Mouse (Mus musculus) cerebellum, adult 2 months (tissue): ENCODE measurements at regions not wholly inside any gene's neighbourhood (a gene's known extent, or its start where the extent isn't known, plus 50 kb on each side); places are given as distances from the start of the nearest gene placed in this dataset.

Experiments
- DNase-seq, 2 experiments: peaks; one replicate each; pipeline ENCODE4 v3.0.0; 2021
- H3K27ac ChIP-seq: fragments of 200-500 bp; 2 replicates; pipeline ENCODE4 v1.5.1; 2012; ENCODE audit warnings: low read length, control low read depth, inconsistent platforms; ENCODE audit not compliant: insufficient read depth
- H3K27me3 ChIP-seq: fragments of 200-500 bp; 2 replicates; pipeline ENCODE4 v1.6.1; 2012; ENCODE audit warnings: inconsistent platforms, mild to moderate bottlenecking, low read length, moderate library complexity; ENCODE audit not compliant: control insufficient read depth, insufficient read depth
- H3K4me1 ChIP-seq: fragments of 200-500 bp; 2 replicates; pipeline ENCODE4 v1.6.1; 2011; ENCODE audit warnings: low read length; ENCODE audit not compliant: control insufficient read depth, insufficient read depth
- H3K4me3 ChIP-seq: fragments of 200-500 bp; replicated peaks from 2 replicates; pipeline ENCODE3; 2011; ENCODE audit warnings: mild to moderate bottlenecking, low read depth, low read length, control low read depth; ENCODE audit not compliant: insufficient read depth
- CTCF ChIP-seq: fragments of 200-500 bp; IDR thresholded peaks from 2 replicates; pipeline ENCODE4 v1.5.1; 2011; ENCODE audit warnings: low read depth, mild to moderate bottlenecking, control low read depth, low read length, moderate library complexity, borderline replicate concordance; ENCODE audit not compliant: insufficient read depth
- POLR2A ChIP-seq: fragments of 200-500 bp; IDR thresholded peaks from 2 replicates; pipeline ENCODE4 v1.6.1; 2011; ENCODE audit warnings: low read length, control low read depth, borderline replicate concordance; ENCODE audit not compliant: insufficient read depth
- WGBS: fragments of 180-500 bp; shearing (Covaris S2); methylation state at CpG from one replicate; pipeline ENCODE4 v1.1.7; 2018; 5-methylcytosine and 5-hydroxymethylcytosine counted together

DNA sequence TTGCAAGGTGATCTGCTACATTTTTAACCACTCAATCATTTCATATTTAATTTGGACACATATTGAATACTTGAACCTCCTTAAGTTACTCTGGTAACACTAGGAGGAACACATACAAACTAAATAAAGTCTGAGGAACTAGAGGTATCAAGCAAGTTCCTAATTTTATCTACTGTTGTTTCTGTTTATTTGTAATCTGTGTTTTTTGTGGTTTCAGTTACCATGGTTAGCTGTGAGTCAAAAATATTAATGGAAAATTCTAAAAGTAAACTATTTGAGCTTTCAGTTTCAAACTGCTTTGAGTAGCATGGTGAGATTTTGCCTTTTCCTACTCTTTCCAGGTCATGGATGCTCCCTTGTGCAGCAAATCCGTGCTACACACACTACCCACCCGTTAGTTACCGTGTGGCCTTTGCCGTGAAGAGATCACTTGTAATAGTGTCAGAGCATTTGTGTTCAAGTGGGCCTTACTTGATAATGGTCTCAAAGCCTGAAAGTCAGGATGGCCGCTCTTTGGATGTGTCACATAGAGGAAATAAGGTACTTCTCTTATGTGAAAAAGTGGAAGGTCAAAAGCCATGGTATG is 177.0 kb upstream of the Stt3b start:
- H3K4me1 ChIP-seq = no peaks in the 10 kb centered on the region
- no peak for DNase-seq
- TF ChIP-seq CTCF (no peak), POLR2A (no peak)
- WGBS = 95% methylated on average over 5 of the region's 5 CpGs
- no peak overlapping the region for H3K4me3 ChIP-seq
- no peaks in the 10 kb centered on the region for H3K27me3 ChIP-seq
- H3K27ac ChIP-seq = no peak overlapping the region

DNA sequence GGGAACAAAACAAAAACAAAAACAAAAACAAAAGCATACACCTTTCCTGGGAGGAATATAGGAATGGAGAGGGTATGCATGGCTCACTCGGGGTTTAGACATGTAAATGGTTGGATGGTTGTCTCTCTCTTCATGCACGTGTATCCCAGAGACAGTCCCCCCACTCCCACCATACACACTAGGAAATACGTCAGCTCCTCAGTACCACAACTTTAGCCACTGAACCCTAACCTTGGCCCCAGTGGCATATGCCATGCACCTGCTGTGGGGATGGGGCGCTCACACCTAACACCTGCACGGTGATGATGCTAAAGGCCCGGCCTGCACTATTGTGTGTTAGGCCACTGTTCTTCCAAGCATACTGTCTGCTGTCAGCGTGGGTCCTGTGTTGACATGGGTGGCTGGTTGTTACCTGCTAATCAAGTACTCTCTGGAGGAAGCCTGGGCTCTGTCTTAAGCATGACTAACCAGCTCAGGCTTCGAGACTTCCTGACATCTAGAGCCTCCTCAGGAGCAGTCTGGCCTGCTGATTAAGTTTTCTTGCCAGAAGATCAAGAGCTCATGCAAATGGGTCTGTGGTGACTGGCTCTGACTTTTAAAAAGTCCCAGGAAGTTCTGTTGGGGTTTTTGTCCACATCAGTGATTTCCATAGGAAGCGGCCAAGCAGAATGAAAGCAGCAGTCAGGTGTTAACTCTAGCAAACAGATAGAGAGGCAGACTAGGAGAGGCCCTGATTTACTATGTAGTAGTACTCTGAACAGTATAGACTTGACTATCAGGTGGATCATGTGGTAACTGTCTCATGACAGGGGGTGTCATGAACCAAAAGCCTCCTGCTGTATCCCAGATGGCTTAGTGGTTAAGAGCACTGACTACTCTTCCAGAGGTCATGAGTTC is 178.9 kb upstream of the Stt3b start:
- Histone ChIP-seq H3K4me1 (no peaks in the 10 kb centered on the region), H3K4me3 (no peak overlapping the region), H3K27me3 (no peaks in the 10 kb centered on the region), H3K27ac (no peak overlapping the region)
- TF ChIP-seq POLR2A (no peak), CTCF (no peak)
- no peak for DNase-seq
- WGBS = 71% methylated on average over 9 of the region's 9 CpGs

DNA sequence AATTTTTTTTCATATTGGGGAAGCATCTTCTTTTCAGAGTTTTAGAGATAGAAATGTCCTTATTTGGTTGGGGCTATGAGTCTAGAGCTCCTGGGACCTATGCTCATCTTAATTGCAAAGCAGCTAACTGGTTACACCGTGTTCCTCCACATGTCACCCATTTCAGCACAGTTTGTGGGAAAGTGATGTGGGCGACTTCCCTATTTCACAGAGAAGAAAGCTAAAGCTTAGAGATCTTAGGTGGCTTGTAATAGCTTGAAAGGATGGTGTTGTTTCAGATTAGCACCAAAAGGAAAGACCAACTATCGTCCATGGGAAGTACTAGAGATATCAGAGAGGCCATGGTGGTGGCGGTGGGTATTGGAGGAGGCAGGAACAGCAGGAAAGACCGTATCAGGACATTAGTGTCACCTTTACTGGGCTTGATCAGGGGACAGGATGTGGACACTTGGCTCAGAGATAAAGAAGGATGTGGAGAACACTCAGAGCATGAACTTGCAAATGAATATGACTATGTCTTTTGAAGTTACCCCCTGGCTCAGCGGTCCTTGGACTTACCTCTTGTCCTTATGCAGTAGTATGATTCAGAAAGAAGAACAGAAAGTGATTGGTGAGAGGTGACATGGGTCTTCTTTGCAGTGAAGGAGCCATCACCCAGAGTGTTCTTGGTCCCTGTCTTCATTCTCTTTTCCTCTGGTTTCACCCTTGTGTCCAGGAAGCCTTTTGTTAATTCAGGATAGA is 182.4 kb upstream of the Stt3b start:
- no peak for DNase-seq
- TF ChIP-seq CTCF (no peak), POLR2A (no peak)
- WGBS = 91% methylated on average over 6 of the region's 6 CpGs
- Histone ChIP-seq H3K27me3 (no peaks in the 10 kb centered on the region), H3K4me3 (no peak overlapping the region), H3K27ac (no peak overlapping the region), H3K4me1 (no peaks in the 10 kb centered on the region)

DNA sequence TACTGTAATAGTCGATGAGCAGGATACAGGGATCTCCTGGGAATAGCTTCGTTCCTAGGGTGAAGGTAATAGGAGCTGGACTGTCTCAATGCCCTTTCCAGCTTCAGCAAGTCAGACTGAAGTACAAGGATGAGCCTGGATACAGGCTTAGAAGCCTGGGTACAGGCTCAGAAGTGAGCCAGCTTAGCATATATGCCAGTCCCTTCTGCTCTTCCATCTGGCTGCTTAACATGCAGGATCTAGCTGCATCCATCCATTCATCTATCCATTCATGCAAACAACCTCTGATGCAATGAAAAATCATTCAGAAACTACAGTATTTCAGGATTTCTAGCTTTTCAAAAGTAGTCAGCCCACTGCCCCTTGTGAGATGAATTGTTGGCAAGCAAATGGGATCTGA is 183.5 kb upstream of the Stt3b start:
- H3K27ac ChIP-seq = no peak overlapping the region
- H3K4me1 ChIP-seq = no peaks in the 10 kb centered on the region
- no peak for DNase-seq
- H3K4me3 ChIP-seq = no peak overlapping the region
- TF ChIP-seq POLR2A (no peak), CTCF (no peak)
- WGBS = 79% methylated on average over 2 of the region's 2 CpGs
- no peaks in the 10 kb centered on the region for H3K27me3 ChIP-seq

DNA sequence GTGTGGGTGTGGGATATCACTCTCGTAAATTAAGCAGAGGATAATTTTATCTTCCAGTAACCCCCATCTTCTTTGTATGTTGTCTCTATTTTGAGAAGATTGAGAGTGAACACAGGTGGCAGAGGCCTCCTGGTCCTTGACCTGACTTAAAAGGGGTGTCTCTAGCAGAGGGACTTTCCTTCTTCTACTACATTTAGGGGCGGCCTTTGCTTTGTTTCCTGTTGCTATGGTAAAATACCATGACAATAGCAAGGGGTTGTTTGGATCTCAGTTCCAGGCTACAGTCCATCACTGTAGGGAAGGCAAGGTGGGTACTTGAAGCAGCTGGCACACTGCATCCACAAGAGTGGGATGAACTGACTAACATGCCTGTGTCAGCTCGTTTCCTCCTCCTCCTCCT is 189.3 kb upstream of the Stt3b start:
- DNase-seq = no peak
- no peaks in the 10 kb centered on the region for H3K27me3 ChIP-seq
- WGBS = 61% methylated on average over 3 of the region's 3 CpGs
- no peak overlapping the region for H3K4me3 ChIP-seq
- H3K4me1 ChIP-seq = no peaks in the 10 kb centered on the region
- H3K27ac ChIP-seq = no peak overlapping the region
- no peak for TF ChIP-seq POLR2A
- no peak for TF ChIP-seq CTCF

DNA sequence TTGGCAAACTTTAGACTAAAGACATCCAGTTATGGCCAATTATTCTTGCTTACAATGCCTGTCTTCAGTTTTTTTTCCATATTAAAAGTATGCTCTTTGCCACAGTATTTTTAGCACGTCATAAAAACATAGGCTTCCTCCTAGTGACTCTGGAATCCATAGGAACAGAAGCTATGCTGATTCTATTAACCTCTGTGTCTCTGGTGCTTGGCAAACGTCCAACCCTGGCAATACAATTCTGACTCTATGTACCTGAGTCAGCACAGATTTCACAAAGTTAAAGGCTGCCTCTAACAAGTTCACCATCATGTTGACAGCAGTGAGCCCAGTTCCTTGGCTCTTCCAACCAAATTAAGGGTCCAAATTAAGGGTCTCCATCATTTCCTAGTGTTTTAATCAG is 194.6 kb upstream of the Stt3b start:
- TF ChIP-seq CTCF = no peak
- TF ChIP-seq POLR2A = no peak
- no peak overlapping the region for H3K27ac ChIP-seq
- DNase-seq = no peak
- no peaks in the 10 kb centered on the region for H3K27me3 ChIP-seq
- WGBS = 9% methylated on average over 2 of the region's 2 CpGs
- no peak overlapping the region for H3K4me3 ChIP-seq
- no peaks in the 10 kb centered on the region for H3K4me1 ChIP-seq

DNA sequence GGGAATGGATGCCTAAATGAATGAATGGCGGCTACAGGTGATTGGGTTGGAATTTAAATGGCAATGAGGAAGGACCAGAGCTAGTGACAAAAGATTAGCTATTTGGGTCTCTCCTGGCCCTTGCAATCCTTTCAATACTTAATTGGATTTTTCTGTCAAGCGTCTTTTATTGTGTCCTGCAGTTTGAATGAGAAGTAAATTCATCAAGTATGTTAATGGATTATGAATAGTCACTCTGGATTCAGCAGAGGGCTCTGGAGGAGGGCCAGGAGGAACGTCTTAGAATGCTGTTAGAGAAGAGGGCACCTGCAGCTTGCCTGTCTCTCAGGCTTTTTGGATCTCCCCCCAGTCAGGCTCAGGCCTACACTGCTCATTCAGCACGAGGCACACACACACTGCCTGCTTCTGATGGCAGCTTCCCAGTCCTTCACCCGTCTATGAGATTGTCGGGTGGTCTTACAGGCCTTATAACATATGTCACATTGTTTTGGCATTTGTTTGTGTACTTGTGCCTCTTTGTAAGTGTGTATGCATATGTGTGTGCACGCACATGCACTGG is 197.0 kb upstream of the Stt3b start:
- no peak overlapping the region for H3K4me3 ChIP-seq
- no peak overlapping the region for H3K27ac ChIP-seq
- DNase-seq = no peak
- no peaks in the 10 kb centered on the region for H3K4me1 ChIP-seq
- TF ChIP-seq POLR2A (no peak), CTCF (no peak)
- no peaks in the 10 kb centered on the region for H3K27me3 ChIP-seq
- WGBS = 46% methylated on average over 7 of the region's 7 CpGs
